Mouse (Mus musculus) spleen, adult 2 months (tissue): ENCODE data around the gene Lpin1. TPM values are rescaled to one million over a fixed set of nuclear protein-coding genes. Genes with fewer than 3 reads are reported as not detected.
A peak's percentile ranks its signal among the peaks of the same experiment; 100 is the strongest.

ENCODE experiments used
- DNase-seq, 2 experiments: peaks; one replicate each; pipeline versions ENCODE4 v3.0.0 to v3.0.0-alpha.2; 2012 to 2021; ENCODE audit warnings: low spot score in 2 of 2, low read depth in 1 of 2
- H3K27ac ChIP-seq: fragments of 200-500 bp; 2 replicates; pipeline ENCODE4 v1.5.1; 2012; ENCODE audit warnings: low read length, inconsistent platforms; ENCODE audit not compliant: insufficient read depth
- H3K27me3 ChIP-seq: fragments of 200-500 bp; 2 replicates; pipeline ENCODE4 v1.6.1; 2012; ENCODE audit warnings: mild to moderate bottlenecking, moderate library complexity, low read length, inconsistent platforms; ENCODE audit not compliant: control insufficient read depth, insufficient read depth
- H3K36me3 ChIP-seq: fragments of 200-500 bp; 2 replicates; pipeline ENCODE4 v1.6.1; 2012; ENCODE audit warnings: mild to moderate bottlenecking, low read length, inconsistent platforms; ENCODE audit not compliant: control insufficient read depth, insufficient read depth
- H3K4me1 ChIP-seq: fragments of 200-500 bp; 2 replicates; pipeline ENCODE4 v1.6.1; 2011; ENCODE audit warnings: inconsistent platforms; ENCODE audit not compliant: control insufficient read depth, insufficient read depth, insufficient read length
- H3K4me3 ChIP-seq: fragments of 200-500 bp; 2 replicates; pipeline ENCODE4 v1.5.1; 2011; ENCODE audit warnings: mild to moderate bottlenecking, inconsistent platforms; ENCODE audit not compliant: insufficient read depth, insufficient read length; ENCODE audit errors: extremely low read depth
- CTCF ChIP-seq: fragments of 200-500 bp; IDR thresholded peaks from 2 replicates; pipeline ENCODE4 v1.5.1; 2011; ENCODE audit warnings: mild to moderate bottlenecking, inconsistent platforms; ENCODE audit not compliant: insufficient read depth, insufficient read length, insufficient replicate concordance; ENCODE audit errors: extremely low read depth
- POLR2A ChIP-seq: fragments of 200-500 bp; IDR thresholded peaks from 2 replicates; pipeline ENCODE4 v1.6.1; 2011; ENCODE audit warnings: low read depth, low read length, inconsistent platforms
- WGBS: fragments of 180-500 bp; shearing (Covaris S2); methylation state at CpG from one replicate; pipeline ENCODE4 v1.1.7; 2018; 5-methylcytosine and 5-hydroxymethylcytosine counted together
- polyA plus RNA-seq: library from polyadenylated mRNA; depleted of rRNA; stranded (reverse); fragments of >200 nt; gene quantifications from 2 replicates; pipeline ENCODE4 v1.2.3, GENCODE M21; 2012

The Lpin1 gene
- polyA plus RNA-seq, 1 experiment, result 13.3 TPM

DNA sequence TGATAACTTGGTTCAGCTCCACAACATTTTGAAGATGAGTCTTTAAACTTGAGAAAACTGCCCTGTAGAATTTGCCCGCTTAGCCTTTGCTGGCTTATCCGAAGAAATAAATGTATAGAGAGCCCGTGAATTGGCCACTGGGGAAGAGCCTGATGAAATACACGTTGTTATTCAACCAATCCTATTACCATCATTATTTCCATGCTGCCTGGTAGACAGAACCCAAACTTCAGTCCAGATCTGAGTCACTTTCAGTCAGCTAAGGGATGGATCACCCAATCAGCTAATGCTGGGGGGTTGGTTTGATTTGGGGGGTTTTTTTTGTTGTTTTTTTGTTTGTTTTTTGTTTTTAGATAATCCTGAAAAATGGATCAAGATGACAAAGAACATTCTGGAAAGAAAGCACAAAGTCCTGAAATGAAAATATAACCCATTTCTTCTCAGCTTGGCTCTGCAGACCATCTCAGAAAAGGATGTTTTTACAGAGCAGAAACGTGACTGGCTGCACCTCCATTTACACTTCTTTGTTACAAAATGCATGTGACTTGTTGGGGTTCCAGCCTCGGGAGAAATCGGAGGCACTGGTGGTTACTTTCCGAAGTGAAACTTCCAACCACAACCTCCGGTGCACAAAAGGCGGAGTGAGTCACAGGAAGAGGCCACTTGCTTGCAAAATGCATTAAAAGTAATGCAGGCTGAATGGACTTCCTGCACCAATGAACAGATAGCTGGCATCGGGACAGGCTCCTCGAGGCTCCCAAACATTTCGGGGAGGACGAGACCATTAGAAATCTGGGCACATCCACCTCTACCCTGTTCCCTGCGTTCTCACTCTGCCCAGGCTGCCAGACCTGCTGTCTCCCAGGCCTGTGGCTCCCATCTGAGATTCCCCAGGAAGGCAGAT, 78.6 kb downstream of the Lpin1 start:
- 19% methylated on average over 15 of the region's 15 CpGs for WGBS
- H3K4me1 ChIP-seq, result peaks cover 27% of the 10 kb centered on the region; the same call in 1 of the 2 replicates
- peak overlapping the region; percentile 0; the same call in 1 of the 2 replicates for H3K4me3 ChIP-seq
- peaks cover 2% of the 10 kb centered on the region; the same call in 1 of the 2 replicates for H3K36me3 ChIP-seq
- H3K27me3 ChIP-seq, result no peaks in the 10 kb centered on the region
- TF ChIP-seq CTCF (no peak), POLR2A (no peak)
- H3K27ac ChIP-seq, result peak overlapping the region; percentile 9; the same call in 1 of the 2 replicates
- DNase-seq, result peak; percentile 58 to 70

DNA sequence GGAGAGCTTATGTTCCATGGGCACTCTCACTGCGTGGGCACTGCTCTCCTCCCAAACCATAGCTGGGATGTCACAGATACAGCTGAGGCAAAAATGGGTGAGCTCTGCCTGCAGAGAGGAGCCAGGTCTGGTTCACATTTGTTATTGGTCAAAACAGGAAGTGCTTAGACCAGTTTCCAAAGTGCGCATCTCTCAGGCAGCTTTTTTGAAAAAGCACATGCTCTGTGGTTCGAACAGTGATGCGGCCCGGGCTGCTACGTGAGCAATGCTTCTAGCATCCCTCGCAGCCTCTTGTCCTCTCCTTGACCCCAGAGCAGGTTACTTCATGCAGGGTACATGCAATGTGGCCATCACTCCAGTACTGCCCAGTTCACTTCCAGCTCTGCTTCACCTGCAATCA, 82.1 kb downstream of the Lpin1 start:
- WGBS, result 68% methylated on average over 7 of the region's 7 CpGs
- Histone ChIP-seq H3K27me3 (no peaks in the 10 kb centered on the region), H3K4me3 (no peak overlapping the region), H3K4me1 (peaks cover 35% of the 10 kb centered on the region), H3K36me3 (no peaks in the 10 kb centered on the region), H3K27ac (no peak overlapping the region)
- TF ChIP-seq POLR2A (no peak), CTCF (no peak)
- DNase-seq, result peak in 1 of 2 experiments; percentile 35

DNA sequence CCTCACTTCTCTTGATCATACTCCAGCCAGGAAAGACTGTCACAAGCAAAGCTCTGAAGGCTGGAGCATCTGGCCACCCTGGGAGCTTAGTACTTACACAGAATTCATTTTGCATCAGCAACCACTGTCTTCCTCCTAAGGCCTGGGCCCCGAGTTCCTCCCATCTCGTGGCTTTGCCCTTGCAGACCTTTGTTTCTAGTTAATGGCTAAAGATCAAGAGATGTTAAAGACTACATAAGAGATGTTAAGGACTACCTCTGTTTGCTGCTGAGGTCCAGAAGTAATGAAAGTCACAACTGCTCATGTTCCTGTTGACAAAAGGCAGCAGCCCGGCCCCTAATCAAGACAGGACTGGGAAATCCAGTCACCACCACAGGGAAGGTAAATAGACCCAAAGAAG, 82.8 kb downstream of the Lpin1 start:
- no peaks in the 10 kb centered on the region for H3K27me3 ChIP-seq
- no peaks in the 10 kb centered on the region for H3K36me3 ChIP-seq
- no peak overlapping the region for H3K4me3 ChIP-seq
- DNase-seq, result no peak
- 62% methylated on average over 3 of the region's 3 CpGs for WGBS
- no peak overlapping the region for H3K27ac ChIP-seq
- TF ChIP-seq CTCF (no peak), POLR2A (no peak)
- peaks cover 35% of the 10 kb centered on the region for H3K4me1 ChIP-seq

DNA sequence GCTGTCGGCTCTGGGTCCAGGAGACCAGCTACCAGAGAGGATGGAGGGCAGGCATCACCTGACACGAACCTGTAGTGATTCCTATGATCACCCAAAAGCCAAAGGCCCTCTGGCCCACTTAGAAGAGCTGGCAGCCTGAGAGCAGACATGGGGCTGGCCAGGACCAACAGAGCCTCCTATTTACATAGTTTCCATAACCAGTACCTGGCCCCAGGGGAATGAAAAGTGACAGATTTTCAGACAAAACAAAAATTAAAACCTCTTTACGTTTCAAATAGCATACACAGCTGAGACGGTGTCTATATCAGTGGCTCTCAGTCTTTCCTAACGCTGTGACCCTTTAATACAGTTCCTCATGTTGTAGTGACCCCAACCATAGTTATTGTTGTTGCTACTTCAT, 83.9 kb downstream of the Lpin1 start:
- no peaks in the 10 kb centered on the region for H3K27me3 ChIP-seq
- peak overlapping the region; percentile 59 for H3K27ac ChIP-seq
- DNase-seq, result peak in 1 of 2 experiments; percentile 34
- peaks cover 30% of the 10 kb centered on the region for H3K4me1 ChIP-seq
- H3K4me3 ChIP-seq, result no peak overlapping the region
- TF ChIP-seq POLR2A, result no peak
- no peak for TF ChIP-seq CTCF
- H3K36me3 ChIP-seq, result no peaks in the 10 kb centered on the region
- 60% methylated on average over 5 of the region's 5 CpGs for WGBS

DNA sequence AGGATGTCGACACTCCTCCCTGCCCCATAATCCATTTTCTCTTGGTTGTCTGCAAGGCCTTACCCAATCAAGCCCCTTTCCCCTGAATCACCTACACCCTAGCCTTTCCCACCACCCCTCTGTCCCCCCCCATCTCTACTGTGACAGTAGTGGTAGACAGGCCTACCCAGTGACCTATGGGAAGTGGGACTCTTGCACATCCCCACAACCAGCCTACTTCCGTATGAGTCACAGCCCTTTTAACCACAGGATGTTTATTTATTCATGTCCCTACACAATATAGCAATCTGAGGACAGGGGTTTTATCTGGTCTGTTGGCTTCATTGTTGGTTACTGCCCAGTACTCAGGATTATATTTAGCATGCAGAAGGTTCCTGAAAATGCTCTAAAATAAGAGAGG, 84.6 kb downstream of the Lpin1 start:
- H3K27me3 ChIP-seq, result no peaks in the 10 kb centered on the region
- H3K4me3 ChIP-seq, result no peak overlapping the region
- H3K36me3 ChIP-seq, result no peaks in the 10 kb centered on the region
- no peak overlapping the region for H3K27ac ChIP-seq
- peaks cover 23% of the 10 kb centered on the region for H3K4me1 ChIP-seq
- TF ChIP-seq CTCF, result no peak
- no peak for TF ChIP-seq POLR2A
- 54% methylated on average over 2 of the region's 2 CpGs for WGBS
- DNase-seq, result peak; percentile 25 to 41

DNA sequence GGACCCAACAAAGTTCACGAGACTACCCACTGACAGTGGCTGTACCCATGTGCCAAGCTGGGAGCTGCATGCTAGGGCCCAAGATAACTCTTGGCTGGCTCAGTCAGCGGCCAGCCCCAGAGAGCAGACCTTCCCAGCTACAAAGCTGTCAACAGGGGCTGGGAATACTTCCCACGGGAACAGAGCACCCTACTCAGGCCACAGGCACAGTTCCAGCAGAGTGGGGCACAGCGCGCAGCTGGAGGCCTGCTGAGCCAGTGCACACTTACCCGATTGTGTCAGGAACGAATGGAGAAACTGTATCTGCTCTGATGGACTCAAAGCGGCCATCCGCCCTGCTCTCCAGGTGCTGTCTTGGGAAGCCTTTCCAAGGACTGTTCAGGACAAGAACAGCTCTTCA, 95.6 kb downstream of the Lpin1 start:
- H3K4me3 ChIP-seq, result no peak overlapping the region
- no peak for DNase-seq
- H3K27ac ChIP-seq, result no peak overlapping the region
- H3K27me3 ChIP-seq, result no peaks in the 10 kb centered on the region
- TF ChIP-seq POLR2A, result no peak
- TF ChIP-seq CTCF, result no peak
- 92% methylated on average over 9 of the region's 9 CpGs for WGBS
- no peaks in the 10 kb centered on the region for H3K4me1 ChIP-seq
- no peaks in the 10 kb centered on the region for H3K36me3 ChIP-seq

DNA sequence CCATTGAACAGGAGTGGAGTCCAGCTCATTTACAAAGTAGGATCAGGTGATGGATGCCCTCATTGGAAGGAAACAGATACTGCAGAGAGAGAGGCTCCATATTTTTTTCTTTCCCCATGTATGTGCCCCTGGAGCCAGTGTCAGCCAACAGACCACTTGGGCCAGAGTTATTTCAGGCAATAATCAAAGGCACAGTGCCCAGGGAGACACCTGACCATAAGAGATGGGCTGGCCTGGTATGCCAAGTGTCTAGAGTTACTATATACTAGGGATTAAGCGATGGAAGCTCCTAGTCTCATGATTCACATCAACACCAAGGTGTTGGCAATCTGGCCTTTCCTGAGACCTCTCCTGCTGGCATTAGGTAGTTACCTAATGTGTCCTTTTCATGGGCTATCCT, 97.8 kb downstream of the Lpin1 start:
- WGBS, result 94% methylated on average over 1 of the region's 1 CpGs
- H3K4me1 ChIP-seq, result peaks cover 5% of the 10 kb centered on the region
- no peak for DNase-seq
- H3K27me3 ChIP-seq, result no peaks in the 10 kb centered on the region
- no peak overlapping the region for H3K27ac ChIP-seq
- H3K4me3 ChIP-seq, result no peak overlapping the region
- TF ChIP-seq CTCF (no peak), POLR2A (no peak)
- H3K36me3 ChIP-seq, result no peaks in the 10 kb centered on the region
